Mouse (Mus musculus): ENCODE results near the gene Ifitm2. TPM values are rescaled to one million over a fixed set of nuclear protein-coding genes. Genes with fewer than 3 reads are reported as not detected.

Ifitm2 gene
- polyA plus RNA-seq, 1 experiment from 2014 or later: 316 TPM

GRCm38 (mm10) chr7:140961416-140961815, 5.6 kb upstream of the Ifitm2 start:
- no peak for ATAC-seq (ENCODE audit: low FRiP score, low read depth)
- H3K4me3 ChIP-seq: no peak overlapping the region
- H3K4me1 ChIP-seq: peaks cover 14% of the 10 kb centered on the region; the same call in 1 of the 2 replicates
- no peak overlapping the region for H3K4me2 ChIP-seq (replicated peaks)
- H3K27me3 ChIP-seq (replicated peaks): no peaks in the 10 kb centered on the region
- H3K9ac ChIP-seq: no peak overlapping the region
- no peaks in the 10 kb centered on the region for H3K36me3 ChIP-seq
- no peak overlapping the region for H3K27ac ChIP-seq
- H3K9me3 ChIP-seq: no peaks in the 10 kb centered on the region
- 36% methylated on average over 2 of the region's 2 CpGs for WGBS

- Histone ChIP-seq H3K27ac (no peak overlapping the region), H3K4me1 (peaks cover 16% of the 10 kb centered on the region; the same call in 1 of the 2 replicates), H3K36me3 (no peaks in the 10 kb centered on the region), H3K4me3 (no peak overlapping the region), H3K9me3 (no peaks in the 10 kb centered on the region), H3K4me2 (replicated peaks) (no peak overlapping the region), H3K27me3 (replicated peaks) (no peaks in the 10 kb centered on the region), H3K9ac (no peak overlapping the region)
- WGBS: 54% methylated on average over 5 of the region's 5 CpGs
- no peak for ATAC-seq (ENCODE audit: low FRiP score, low read depth)
Observed at GRCm38 (mm10) chr7:140960026-140960425, 4.2 kb upstream of the Ifitm2 start.

GRCm38 (mm10) chr7:140959181-140959901, 3.6 kb upstream of the Ifitm2 start:
- Histone ChIP-seq H3K27me3 (replicated peaks) (no peaks in the 10 kb centered on the region), H3K4me1 (peaks cover 17% of the 10 kb centered on the region), H3K9me3 (no peaks in the 10 kb centered on the region), H3K36me3 (no peaks in the 10 kb centered on the region), H3K4me2 (replicated peaks) (0 out of 2 replicates have a peak overlapping the region, but pooled peaks have one; percentile 0), H3K9ac (no peak overlapping the region), H3K27ac (no peak overlapping the region), H3K4me3 (no peak overlapping the region)
- WGBS: 2% methylated on average over 9 of the region's 9 CpGs
- ATAC-seq (ENCODE audit: low FRiP score, low read depth): 0 out of 2 replicates have a peak, but pooled peaks have one; percentile 41

- no peak overlapping the region for H3K4me2 ChIP-seq (replicated peaks)
- H3K27me3 ChIP-seq (replicated peaks): no peaks in the 10 kb centered on the region
- H3K9ac ChIP-seq: no peak overlapping the region
- H3K9me3 ChIP-seq: no peaks in the 10 kb centered on the region
- H3K4me1 ChIP-seq: peaks cover 20% of the 10 kb centered on the region
- ATAC-seq (ENCODE audit: low FRiP score, low read depth): no peak
- H3K36me3 ChIP-seq: no peaks in the 10 kb centered on the region
- WGBS: 58% methylated on average over 6 of the region's 6 CpGs
- no peak overlapping the region for H3K27ac ChIP-seq
- H3K4me3 ChIP-seq: no peak overlapping the region
Observed at GRCm38 (mm10) chr7:140956556-140956869, 726 bp upstream of the Ifitm2 start.

GRCm38 (mm10) chr7:140955342-140955741, 445 bp downstream of the Ifitm2 start:
- Histone ChIP-seq H3K27me3 (replicated peaks) (no peaks in the 10 kb centered on the region), H3K4me1 (peaks cover 31% of the 10 kb centered on the region), H3K9ac (peak overlapping the region; percentile 45), H3K4me3 (peak overlapping the region; percentile 41), H3K9me3 (no peaks in the 10 kb centered on the region), H3K27ac (no peak overlapping the region), H3K36me3 (no peaks in the 10 kb centered on the region), H3K4me2 (replicated peaks) (peak overlapping the region; percentile 60)
- ATAC-seq (ENCODE audit: low FRiP score, low read depth): 0 out of 2 replicates have a peak, but pooled peaks have one; percentile 23
- 18% methylated on average over 17 of the region's 17 CpGs for WGBS

GRCm38 (mm10) chr7:140954733-140955071, 1.1 kb downstream of the Ifitm2 start:
- Histone ChIP-seq H3K27me3 (replicated peaks) (no peaks in the 10 kb centered on the region), H3K9ac (no peak overlapping the region), H3K4me1 (peaks cover 36% of the 10 kb centered on the region), H3K4me2 (replicated peaks) (peak overlapping the region; percentile 60), H3K4me3 (peak overlapping the region; percentile 41; the same call in 1 of the 2 replicates), H3K9me3 (no peaks in the 10 kb centered on the region), H3K36me3 (no peaks in the 10 kb centered on the region), H3K27ac (no peak overlapping the region)
- ATAC-seq (ENCODE audit: low FRiP score, low read depth): no peak
- 8% methylated on average over 9 of the region's 9 CpGs for WGBS

GRCm38 (mm10) chr7:140953800-140954732, 1.7 kb downstream of the Ifitm2 start:
- no peak overlapping the region for H3K27ac ChIP-seq
- H3K36me3 ChIP-seq: no peaks in the 10 kb centered on the region
- no peak overlapping the region for H3K9ac ChIP-seq
- no peaks in the 10 kb centered on the region for H3K27me3 ChIP-seq (replicated peaks)
- 70% methylated on average over 15 of the region's 15 CpGs for WGBS
- H3K9me3 ChIP-seq: no peaks in the 10 kb centered on the region
- peak overlapping the region; percentile 60 for H3K4me2 ChIP-seq (replicated peaks)
- ATAC-seq (ENCODE audit: low FRiP score, low read depth): no peak
- H3K4me1 ChIP-seq: peaks cover 30% of the 10 kb centered on the region
- H3K4me3 ChIP-seq: peak overlapping the region; percentile 41; the same call in 1 of the 2 replicates

- Histone ChIP-seq H3K4me1 (peaks cover 23% of the 10 kb centered on the region), H3K4me3 (no peak overlapping the region), H3K9me3 (no peaks in the 10 kb centered on the region), H3K27me3 (replicated peaks) (no peaks in the 10 kb centered on the region), H3K9ac (no peak overlapping the region), H3K36me3 (peaks cover 6% of the 10 kb centered on the region; the same call in 1 of the 2 replicates), H3K27ac (no peak overlapping the region), H3K4me2 (replicated peaks) (no peak overlapping the region)
- ATAC-seq (ENCODE audit: low FRiP score, low read depth): no peak
- 89% methylated on average over 11 of the region's 11 CpGs for WGBS
Observed at GRCm38 (mm10) chr7:140953133-140953532, 2.7 kb downstream of the Ifitm2 start.

GRCm38 (mm10) chr7:140952441-140952840, 3.3 kb downstream of the Ifitm2 start:
- Histone ChIP-seq H3K9ac (no peak overlapping the region), H3K9me3 (no peaks in the 10 kb centered on the region), H3K36me3 (peaks cover 11% of the 10 kb centered on the region), H3K4me2 (replicated peaks) (no peak overlapping the region), H3K27ac (no peak overlapping the region), H3K4me1 (peaks cover 23% of the 10 kb centered on the region), H3K27me3 (replicated peaks) (no peaks in the 10 kb centered on the region), H3K4me3 (no peak overlapping the region)
- 86% methylated on average over 7 of the region's 7 CpGs for WGBS
- ATAC-seq (ENCODE audit: low FRiP score, low read depth): no peak

GRCm38 (mm10) chr7:140951765-140952164, 4.0 kb downstream of the Ifitm2 start:
- Histone ChIP-seq H3K9ac (no peak overlapping the region), H3K4me2 (replicated peaks) (0 out of 2 replicates have a peak overlapping the region, but pooled peaks have one; percentile 1), H3K36me3 (peaks cover 11% of the 10 kb centered on the region), H3K4me3 (no peak overlapping the region), H3K4me1 (peaks cover 23% of the 10 kb centered on the region), H3K27me3 (replicated peaks) (no peaks in the 10 kb centered on the region), H3K27ac (no peak overlapping the region), H3K9me3 (no peaks in the 10 kb centered on the region)
- WGBS: 77% methylated on average over 6 of the region's 6 CpGs
- no peak for ATAC-seq (ENCODE audit: low FRiP score, low read depth)

- Histone ChIP-seq H3K36me3 (peaks cover 11% of the 10 kb centered on the region), H3K9ac (no peak overlapping the region), H3K27me3 (replicated peaks) (no peaks in the 10 kb centered on the region), H3K9me3 (no peaks in the 10 kb centered on the region), H3K27ac (no peak overlapping the region), H3K4me3 (no peak overlapping the region), H3K4me2 (replicated peaks) (peak overlapping the region; percentile 1; the same call in 1 of the 2 replicates), H3K4me1 (peaks cover 23% of the 10 kb centered on the region)
- no peak; the same call in 1 of the 2 replicates for ATAC-seq (ENCODE audit: low FRiP score, low read depth)
- 36% methylated on average over 8 of the region's 8 CpGs for WGBS
Observed at GRCm38 (mm10) chr7:140951051-140951450, 4.7 kb downstream of the Ifitm2 start.

GRCm38 (mm10) chr7:140949824-140950530, 5.8 kb downstream of the Ifitm2 start, which contains the start of gene Ifitm5:
Gene Ifitm5, minus strand, starts transcription at chr7:140950291.
- WGBS: 50% methylated on average over 16 of the region's 16 CpGs
- Histone ChIP-seq H3K9ac (no peak within 1 kb of the TSS), H3K27ac (no peak within 1 kb of the TSS), H3K27me3 (replicated peaks) (no peaks in the 10 kb centered on the region), H3K9me3 (no peaks in the 10 kb centered on the region), H3K36me3 (peaks cover 11% of the 10 kb centered on the region), H3K4me3 (no peak within 1 kb of the TSS), H3K4me1 (peaks cover 20% of the 10 kb centered on the region), H3K4me2 (replicated peaks) (peak within 1 kb of the TSS; percentile 1; the same call in 1 of the 2 replicates)
- ATAC-seq (ENCODE audit: low FRiP score, low read depth): no peak

All from neural tube, embryonic 12.5 days (tissue).